Comparison of ENCODE assay signal across 24 mouse cellular contexts in the genomic region with DNA sequence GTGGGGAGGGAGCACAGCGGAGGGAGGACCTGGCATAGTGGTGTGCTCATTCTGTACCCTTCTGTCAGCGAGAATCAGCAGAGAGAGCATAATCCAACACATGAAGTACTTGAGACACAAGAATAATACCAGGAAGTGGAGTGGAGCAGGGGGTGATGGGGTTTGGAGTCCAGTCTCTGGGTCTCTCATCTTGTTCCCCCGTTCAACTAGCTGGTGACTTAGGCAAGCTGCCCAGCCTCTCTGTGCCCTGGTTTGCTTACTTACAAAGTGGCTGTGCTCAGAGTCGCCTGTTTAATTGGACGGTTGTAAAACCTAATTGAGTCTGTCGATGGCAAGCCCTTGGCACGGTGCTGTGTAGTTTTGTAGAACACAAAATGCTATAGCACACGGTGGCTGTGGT. TPM values are rescaled to one million over a fixed set of nuclear protein-coding genes. Genes with fewer than 3 reads are reported as not detected.
"Had no signal": no experiment of that assay in that cellular context is flagged by ENCODE, and none has a peak within 500 bp of the region (broad histone marks: within the 10 kb centered on the region; RNA-seq: fewer than 3 reads in every experiment).

No protein-coding gene starts in this region.

- H3K9ac ChIP-seq: kidney, embryonic 15.5 days; limb, embryonic 12.5 days; limb, embryonic 15.5 days; liver, embryonic 14.5 days; liver, postnatal 0 days; lung, embryonic 14.5 days; midbrain, embryonic 12.5 days; midbrain, embryonic 15.5 days; neural tube, embryonic 12.5 days; neural tube, embryonic 15.5 days had no signal

- H3K36me3 ChIP-seq: kidney, embryonic 15.5 days; limb, embryonic 12.5 days; limb, embryonic 15.5 days; midbrain, embryonic 12.5 days; midbrain, embryonic 15.5 days; neural tube, embryonic 12.5 days; neural tube, embryonic 15.5 days had no signal

- H3K27me3 ChIP-seq: limb, embryonic 12.5 days; midbrain, embryonic 15.5 days; neural tube, embryonic 12.5 days had no signal

- H3K4me2 ChIP-seq: kidney, embryonic 15.5 days; limb, embryonic 12.5 days; limb, embryonic 15.5 days; liver, embryonic 11.5 days; lung, embryonic 14.5 days; midbrain, embryonic 12.5 days; midbrain, embryonic 15.5 days; neural tube, embryonic 12.5 days; neural tube, embryonic 15.5 days had no signal

- H3K27ac ChIP-seq: kidney, embryonic 15.5 days; limb, embryonic 12.5 days; limb, embryonic 15.5 days; liver, embryonic 14.5 days; macrophage; midbrain, embryonic 12.5 days; midbrain, embryonic 15.5 days; neural tube, embryonic 12.5 days; neural tube, embryonic 15.5 days had no signal

- H3K4me3 ChIP-seq: kidney, embryonic 15.5 days; limb, embryonic 12.5 days; limb, embryonic 15.5 days; midbrain, embryonic 12.5 days; midbrain, embryonic 15.5 days; neural tube, embryonic 12.5 days; neural tube, embryonic 15.5 days had no signal

- H3K4me1 ChIP-seq: kidney, embryonic 15.5 days; midbrain, embryonic 15.5 days; neural tube, embryonic 12.5 days had no signal

- H3K9me3 ChIP-seq: kidney, embryonic 15.5 days; limb, embryonic 12.5 days; limb, embryonic 15.5 days; midbrain, embryonic 12.5 days; midbrain, embryonic 15.5 days; neural tube, embryonic 12.5 days; neural tube, embryonic 15.5 days had no signal

- DNase-seq: kidney, adult 8-10 months; kidney, postnatal 10 days; kidney, postnatal 36 days; layer of hippocampus, adult 9-11 months; liver, postnatal 0 days; lung, embryonic 14.5 days; right cerebral cortex, adult 18-20 months; right cerebral cortex, postnatal 25 days; thymus, adult 2 months; thymus, postnatal 14 days; thymus, postnatal 4 days had no signal

- ATAC-seq: liver, postnatal 0 days; lung, postnatal 0 days; midbrain, embryonic 15.5 days had no signal

RNA-seq across cellular contexts. Expression of a gene that starts 23.8 kb away (rescaled TPM):
- total RNA-seq: left cerebral cortex, postnatal 4 days; megakaryocyte, adult 5-6 weeks had no signal
- polyA plus RNA-seq: liver, embryonic 11.5 days had no signal
